Mouse (Mus musculus) heart, postnatal 4 days (tissue): ENCODE data around the gene Ldb1. TPM values are rescaled to one million over a fixed set of nuclear protein-coding genes. Genes with fewer than 3 reads are reported as not detected.
A peak's percentile ranks its signal among the peaks of the same experiment; 100 is the strongest.

ENCODE experiments used
- DNase-seq: peaks from one replicate; pipeline ENCODE4 v3.0.0; 2021
- total RNA-seq, 2 experiments: library from RNA; stranded (reverse); gene quantifications; 2 replicates each; pipeline ENCODE4 v1.2.3; 2021

Gene Ldb1
- total RNA-seq, 2 experiments from 2014 or later, result 76.3 to 81.5 TPM

- peak; percentile 67 for DNase-seq
Measured at GRCm38 (mm10) chr19:46044271-46044992, 582 bp downstream of the Ldb1 start, which contains the start of gene Pprc1. Pprc1 (plus strand) TSS chr19:46044886.

GRCm38 (mm10) chr19:46043380-46043779 lies 1.6 kb downstream of the Ldb1 start:
- DNase-seq, result peak; percentile 45

GRCm38 (mm10) chr19:46042476-46043011 lies 2.5 kb downstream of the Ldb1 start:
- DNase-seq, result peak; percentile 25

GRCm38 (mm10) chr19:46041933-46042475 lies 3.0 kb downstream of the Ldb1 start:
- peak; percentile 96 for DNase-seq

- DNase-seq, result no peak
Measured at GRCm38 (mm10) chr19:46041299-46041932, 3.6 kb downstream of the Ldb1 start.

- no peak for DNase-seq
Measured at GRCm38 (mm10) chr19:46040149-46040902, 4.7 kb downstream of the Ldb1 start.

- peak; percentile 90 for DNase-seq
Measured at GRCm38 (mm10) chr19:46039478-46039877, 5.5 kb downstream of the Ldb1 start.

- peak; percentile 31 for DNase-seq
Measured at GRCm38 (mm10) chr19:46038851-46039260, 6.2 kb downstream of the Ldb1 start.

GRCm38 (mm10) chr19:46037925-46038850 lies 6.8 kb downstream of the Ldb1 start:
- DNase-seq, result no peak

- no peak for DNase-seq
Measured at GRCm38 (mm10) chr19:46037243-46037924, 7.6 kb downstream of the Ldb1 start.

- peak; percentile 43 for DNase-seq
Measured at GRCm38 (mm10) chr19:46036477-46037242, 8.4 kb downstream of the Ldb1 start.

- DNase-seq, result no peak
Measured at GRCm38 (mm10) chr19:46035971-46036370, 9.0 kb downstream of the Ldb1 start.

GRCm38 (mm10) chr19:46033911-46034310 lies 11.1 kb downstream of the Ldb1 start:
- DNase-seq, result no peak

- DNase-seq, result no peak
Measured at GRCm38 (mm10) chr19:46032731-46033510, 12.1 kb downstream of the Ldb1 start.

- DNase-seq, result no peak
Measured at GRCm38 (mm10) chr19:46031689-46032432, 13.2 kb downstream of the Ldb1 start.

- DNase-seq, result no peak
Measured at GRCm38 (mm10) chr19:46030196-46030983, 14.6 kb downstream of the Ldb1 start.

- no peak for DNase-seq
Measured at GRCm38 (mm10) chr19:46029652-46030051, 15.4 kb downstream of the Ldb1 start.
